Mouse (Mus musculus) brain, embryonic 14.5 days (tissue): ENCODE data around the gene Rps27l. TPM values are rescaled to one million over a fixed set of nuclear protein-coding genes. Genes with fewer than 3 reads are reported as not detected.
A peak's percentile ranks its signal among the peaks of the same experiment; 100 is the strongest.

Experiments
- DNase-seq: peaks from one replicate; pipeline ENCODE4 v3.0.0-alpha.2; 2011; ENCODE audit warnings: low read depth
- CTCF ChIP-seq: fragments of 200-500 bp; IDR thresholded peaks from 2 replicates; pipeline ENCODE4 v1.5.1; 2012; ENCODE audit warnings: inconsistent platforms, mild to moderate bottlenecking, moderate library complexity, borderline replicate concordance; ENCODE audit not compliant: insufficient read depth, insufficient read length; ENCODE audit errors: extremely low read depth
- POLR2A ChIP-seq: fragments of 200-500 bp; IDR thresholded peaks from 2 replicates; pipeline ENCODE4 v1.6.1; 2012; ENCODE audit warnings: mild to moderate bottlenecking, inconsistent platforms, borderline replicate concordance; ENCODE audit not compliant: poor library complexity, insufficient read depth, insufficient read length, severe bottlenecking; ENCODE audit errors: extremely low read depth
- polyA plus RNA-seq: library from polyadenylated mRNA; depleted of rRNA; stranded (reverse); fragments of >200 nt; gene quantifications from 2 replicates; pipeline ENCODE4 v1.2.3, GENCODE M21; 2012

Gene Rps27l
- polyA plus RNA-seq, 1 experiment, result 108 TPM

GRCm38 (mm10) chr9:66914540-66914939 is 31.3 kb upstream of the Rps27l start:
- DNase-seq, result no peak

DNA sequence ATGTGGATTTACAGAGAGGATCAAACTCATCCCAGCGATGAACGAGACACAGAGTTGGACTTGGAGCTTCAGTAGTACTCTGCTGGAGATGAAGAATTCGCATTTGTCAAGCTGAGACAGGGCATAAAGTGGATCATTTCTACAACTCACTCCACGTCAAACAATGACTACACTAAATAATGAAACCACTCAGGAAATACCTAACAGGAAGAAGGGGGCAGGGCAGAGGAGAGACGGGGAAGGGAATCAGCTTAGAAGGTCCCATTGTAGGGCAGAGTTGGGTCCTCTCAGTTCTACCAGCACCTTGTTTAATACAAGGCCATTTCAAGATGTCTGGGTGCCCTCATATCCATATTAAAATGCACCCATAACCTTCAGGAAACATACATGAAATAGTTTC is 30.5 kb upstream of the Rps27l start:
- TF ChIP-seq CTCF, result no peak
- TF ChIP-seq POLR2A, result no peak
- DNase-seq, result no peak

More at GRCm38 (mm10) chr9:66914540-66914939, 31.3 kb upstream of the Rps27l start:
- TF ChIP-seq CTCF (no peak), POLR2A (no peak)

DNA sequence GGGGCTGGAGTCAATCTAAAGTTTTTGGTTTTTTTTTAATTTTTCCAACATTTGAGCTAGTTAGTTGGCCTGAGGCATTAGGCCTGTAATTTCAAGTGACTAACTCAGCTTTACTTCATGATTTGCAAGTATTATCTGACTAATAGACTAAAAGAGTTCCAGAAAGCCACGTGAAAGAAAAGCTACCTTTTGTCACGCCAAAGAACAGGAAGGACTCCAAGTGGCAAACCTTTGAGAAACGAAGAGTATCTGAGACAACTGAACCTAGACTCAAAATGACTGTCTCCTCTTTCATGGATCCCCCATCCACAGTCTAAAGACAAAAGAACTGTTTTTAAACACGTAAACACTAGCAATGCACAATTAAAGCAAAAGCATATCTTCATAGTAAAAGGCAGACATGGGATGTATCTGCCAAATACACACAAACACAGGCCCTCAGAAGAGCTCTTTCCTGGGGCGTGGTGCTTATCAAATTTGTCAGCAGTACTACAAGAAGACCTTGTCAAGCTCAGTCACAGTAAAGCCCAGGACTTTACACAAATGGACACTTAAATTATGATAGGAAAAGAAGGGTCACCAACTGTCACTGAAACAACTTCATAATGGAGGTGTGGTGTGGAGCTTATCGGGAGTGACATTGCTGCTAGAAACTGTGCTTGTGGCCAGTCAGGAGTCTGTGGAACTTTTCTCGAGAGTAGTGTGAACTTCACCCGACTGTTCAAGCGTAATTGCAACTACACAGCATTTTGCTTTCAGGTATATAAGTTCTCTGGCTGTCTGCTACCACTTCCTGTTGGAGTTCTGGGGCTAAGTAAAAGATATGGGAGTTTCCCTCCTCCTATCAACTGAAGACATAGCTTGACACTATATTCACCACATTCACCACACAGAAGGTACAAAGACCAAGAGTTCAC is 29.8 kb upstream of the Rps27l start:
- no peak for DNase-seq
- TF ChIP-seq CTCF (no peak), POLR2A (no peak)

DNA sequence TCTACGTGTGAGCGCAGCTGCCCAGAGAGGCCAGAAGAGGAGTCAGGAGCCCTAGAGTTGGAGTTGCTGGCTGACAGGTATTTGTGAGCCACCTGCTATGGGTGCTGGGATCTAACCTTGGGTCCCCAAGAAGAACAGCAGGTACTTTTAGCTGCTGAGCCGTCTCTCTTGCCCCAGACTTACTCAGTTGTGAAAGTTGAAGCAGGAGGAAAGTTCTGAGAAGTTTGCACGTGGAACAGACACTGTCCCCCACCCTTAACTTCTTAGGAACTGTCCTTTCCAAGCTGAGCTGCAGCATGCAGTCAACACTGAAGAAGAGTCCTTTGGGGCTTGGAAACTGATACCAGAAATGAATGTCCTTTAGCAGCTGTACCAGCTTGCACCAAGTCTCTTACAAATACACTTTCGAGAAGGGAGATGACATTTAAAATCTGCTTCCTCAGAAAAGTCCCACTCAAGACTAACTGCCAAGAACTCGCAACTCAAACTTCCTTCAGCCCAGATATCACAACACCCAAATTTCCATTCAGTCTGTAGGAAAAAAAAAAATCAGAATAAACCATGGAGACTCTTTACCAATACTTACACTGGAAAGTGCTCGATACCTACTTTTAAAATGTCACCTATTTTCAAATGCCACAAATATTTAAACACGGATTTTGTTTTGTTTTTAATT is 28.5 kb upstream of the Rps27l start:
- TF ChIP-seq POLR2A, result no peak
- TF ChIP-seq CTCF, result no peak
- no peak for DNase-seq

DNA sequence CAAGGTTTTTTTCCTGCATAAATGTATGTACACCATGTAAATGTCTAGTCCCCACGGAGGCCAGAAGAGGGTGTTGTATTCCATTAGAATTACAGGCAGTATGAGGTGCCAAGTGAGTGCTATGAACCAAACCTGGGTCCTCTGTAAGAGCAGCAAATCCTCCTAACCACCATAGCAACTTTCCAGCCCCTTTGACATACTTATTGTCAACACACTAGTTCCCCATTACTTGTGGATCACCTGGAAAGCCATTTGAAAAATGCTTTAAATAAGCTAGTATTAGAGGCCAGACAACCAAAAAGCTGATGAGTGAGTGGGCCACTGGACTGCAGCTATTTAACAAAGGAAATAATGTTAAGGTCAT is 28.0 kb upstream of the Rps27l start:
- TF ChIP-seq POLR2A, result no peak
- TF ChIP-seq CTCF, result no peak
- DNase-seq, result no peak

DNA sequence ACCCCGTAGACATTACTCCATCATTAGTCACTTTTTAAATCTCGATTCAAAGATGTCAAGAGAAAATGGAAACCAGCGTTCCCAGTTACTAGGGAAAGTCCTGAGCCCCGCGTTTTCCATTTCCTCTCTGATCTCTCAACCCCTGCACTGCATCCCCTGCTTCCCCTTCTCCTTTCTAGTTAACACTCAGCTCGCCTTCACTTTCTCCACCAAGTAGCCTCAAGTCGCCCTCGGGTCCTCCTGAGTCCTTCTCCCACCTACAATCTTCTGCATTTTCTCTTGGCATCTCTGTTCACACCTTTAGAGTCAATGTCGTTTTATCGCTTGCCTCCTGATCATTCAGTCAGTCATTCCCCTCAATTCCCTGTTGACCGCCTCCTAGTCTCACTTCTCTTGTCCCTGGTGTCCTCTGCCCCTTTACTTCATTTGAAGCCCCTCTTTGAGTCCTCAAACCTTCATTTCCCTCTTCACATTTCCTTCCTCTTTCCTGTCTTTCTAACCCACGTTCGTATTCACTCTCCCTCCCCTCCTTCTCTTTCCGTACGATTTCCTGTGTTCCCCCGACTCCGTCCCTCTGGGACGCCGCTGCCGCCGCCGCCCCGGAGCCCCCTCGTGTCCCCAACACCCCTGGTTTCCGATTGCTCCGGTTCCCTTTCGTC is 27.1 kb upstream of the Rps27l start:
- peak; percentile 36 for DNase-seq

DNA sequence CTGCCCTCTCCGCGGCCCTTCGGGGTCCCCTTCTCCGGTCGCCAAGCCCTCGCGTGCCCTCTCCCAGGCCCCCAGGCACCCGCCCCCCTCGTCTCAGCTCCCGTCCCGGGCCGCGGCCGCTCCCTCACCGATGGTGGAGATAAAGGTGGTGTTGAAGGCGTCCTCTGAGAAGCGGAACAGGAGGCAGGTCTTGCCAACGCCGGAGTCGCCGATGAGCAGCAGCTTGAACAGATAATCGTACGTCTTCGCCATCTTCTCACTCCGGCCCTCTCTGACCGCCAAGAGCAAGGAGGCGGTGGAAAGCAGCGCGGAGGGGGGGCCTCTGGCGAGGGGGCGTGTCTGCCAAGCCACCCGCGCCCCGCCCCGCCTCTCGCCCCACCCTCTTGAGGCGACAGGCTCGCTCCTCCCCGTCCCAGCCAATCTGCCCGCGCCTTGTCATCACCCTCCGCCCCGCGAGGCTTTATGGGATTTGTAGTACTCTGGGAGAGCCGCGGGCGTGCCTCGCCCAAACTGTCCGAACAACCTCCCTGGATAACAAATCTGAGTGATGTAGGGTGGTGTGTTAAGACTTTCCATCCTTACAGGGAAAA is 26.4 kb upstream of the Rps27l start, which contains the start of gene Rab8b:
TSS of gene Rab8b (minus strand) at position 306 of the 590 bp plus-strand sequence.
- peak; percentile 49; the same call in 1 of the 2 replicates for TF ChIP-seq POLR2A
- no peak for TF ChIP-seq CTCF
- peak; percentile 99 for DNase-seq

More for the DNA sequence above, 27.1 kb upstream of the Rps27l start:
- TF ChIP-seq CTCF (no peak), POLR2A (no peak)

- DNase-seq, result no peak
- TF ChIP-seq CTCF (no peak), POLR2A (no peak)
Observed at GRCm38 (mm10) chr9:66919981-66920380, 25.9 kb upstream of the Rps27l start.

- peak; percentile 39 for DNase-seq
- TF ChIP-seq CTCF (no peak), POLR2A (no peak)
Observed at GRCm38 (mm10) chr9:66920488-66921279, 25.2 kb upstream of the Rps27l start.

- DNase-seq, result no peak
- no peak for TF ChIP-seq POLR2A
- TF ChIP-seq CTCF, result peak; percentile 4; the same call in 1 of the 2 replicates
Observed at GRCm38 (mm10) chr9:66922076-66922475, 23.8 kb upstream of the Rps27l start.
